Mouse (Mus musculus): Measurements from ENCODE around the gene Slc25a31. TPM values are rescaled to one million over a fixed set of nuclear protein-coding genes. Genes with fewer than 3 reads are reported as not detected.

Slc25a31 gene
- under 1 TPM in 1 of 2 experiments, not detected in 1; 0.22 TPM for total RNA-seq (2021)
- long read RNA-seq, experiment 1, partial matches to known transcripts = 1 of 1 reads
- long read RNA-seq, experiment 1, other reads (novel, unspliced or antisense) = 0 of 1 reads
- long read RNA-seq, experiment 2 = 0 reads

DNA sequence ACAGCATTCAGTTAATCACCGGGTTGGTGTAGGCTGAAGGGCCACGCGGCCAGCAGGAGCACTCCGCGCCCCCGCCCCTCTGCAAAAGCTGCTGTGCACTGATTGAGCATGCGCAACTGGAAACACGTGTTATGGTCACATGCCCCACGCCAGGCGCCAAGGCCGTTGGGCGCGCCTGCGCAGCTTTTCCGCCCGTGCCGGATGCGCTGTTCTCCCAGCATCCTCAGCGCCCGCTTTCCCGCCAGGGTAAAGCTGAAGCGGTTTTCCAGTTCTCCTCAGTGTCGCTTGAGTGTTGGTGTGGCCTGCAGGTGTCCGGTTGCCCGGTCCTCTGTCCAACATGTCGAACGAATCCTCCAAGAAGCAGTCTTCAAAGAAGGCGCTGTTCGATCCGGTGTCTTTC is at the start of gene Slc25a31:
Gene Slc25a31, plus strand, starts transcription at position 201 of the 400 bp plus-strand sequence.
- DNase-seq (ENCODE audit: low spot score in 2 of 2) = no peak
- TF ChIP-seq CTCF (conservative IDR thresholded peaks at IDR 0.05) = no peak
- H3K27ac ChIP-seq = no peak within 1 kb of the TSS
- no peak within 1 kb of the TSS for H3K4me3 ChIP-seq

DNA sequence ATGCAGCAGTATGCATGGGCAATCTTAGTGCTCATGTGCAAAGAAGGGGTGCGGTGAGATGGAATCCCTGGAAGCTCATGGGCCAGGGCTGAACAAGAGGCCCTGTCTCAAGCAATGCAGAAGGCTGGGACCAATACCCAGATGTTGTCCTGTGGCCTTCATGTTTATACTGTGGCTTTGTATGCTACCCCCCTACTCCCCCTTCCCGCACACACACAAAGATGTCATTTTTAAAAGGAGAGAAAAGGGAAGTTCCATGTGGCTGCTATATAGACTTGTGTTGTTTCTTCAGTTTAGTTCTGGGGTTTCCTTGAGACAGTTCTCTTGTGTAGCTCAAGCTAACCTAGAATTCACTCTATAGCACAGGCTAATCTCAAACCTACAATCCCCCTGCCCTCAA is 48.4 kb upstream of the Slc25a31 start:
- H3K4me3 ChIP-seq = no peak overlapping the region
- no peak overlapping the region for H3K27ac ChIP-seq
- DNase-seq (ENCODE audit: low spot score in 2 of 2) = no peak
- TF ChIP-seq CTCF (conservative IDR thresholded peaks at IDR 0.05) = no peak

DNA sequence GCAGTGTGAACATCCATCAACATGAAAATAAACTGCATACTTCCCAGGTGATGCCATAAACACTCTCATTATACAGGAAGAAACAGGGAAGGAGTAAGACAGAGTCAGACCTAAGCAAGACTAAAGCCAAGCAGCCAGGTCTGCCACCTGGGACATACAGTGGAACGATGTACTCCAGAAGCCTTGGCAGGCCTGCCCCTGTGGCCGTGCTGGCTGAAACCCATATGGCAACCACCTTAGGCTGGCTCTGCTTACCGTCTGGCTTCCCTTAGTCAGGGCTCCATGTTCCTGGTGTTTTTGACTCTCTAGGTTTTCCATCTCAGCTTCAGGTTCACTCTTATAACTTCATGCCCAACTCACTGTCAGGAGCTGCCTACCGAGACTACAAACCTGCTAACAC is 42.5 kb upstream of the Slc25a31 start:
- no peak for TF ChIP-seq CTCF (conservative IDR thresholded peaks at IDR 0.05)
- H3K4me3 ChIP-seq = no peak overlapping the region
- DNase-seq (ENCODE audit: low spot score in 2 of 2) = no peak
- H3K27ac ChIP-seq = no peak overlapping the region

- Histone ChIP-seq H3K27ac (no peak overlapping the region; the same call in 1 of the 2 replicates), H3K4me3 (no peak overlapping the region)
- TF ChIP-seq CTCF (conservative IDR thresholded peaks at IDR 0.05) = no peak
- DNase-seq (ENCODE audit: low spot score in 2 of 2) = peak; percentile 48 to 54
Observed at GRCm38 (mm10) chr3:40666861-40667719, 41.6 kb upstream of the Slc25a31 start.

- H3K4me3 ChIP-seq = no peak overlapping the region
- DNase-seq (ENCODE audit: low spot score in 2 of 2) = no peak
- no peak overlapping the region for H3K27ac ChIP-seq
- no peak for TF ChIP-seq CTCF (conservative IDR thresholded peaks at IDR 0.05)
Observed at GRCm38 (mm10) chr3:40668889-40669288, 39.8 kb upstream of the Slc25a31 start.

DNA sequence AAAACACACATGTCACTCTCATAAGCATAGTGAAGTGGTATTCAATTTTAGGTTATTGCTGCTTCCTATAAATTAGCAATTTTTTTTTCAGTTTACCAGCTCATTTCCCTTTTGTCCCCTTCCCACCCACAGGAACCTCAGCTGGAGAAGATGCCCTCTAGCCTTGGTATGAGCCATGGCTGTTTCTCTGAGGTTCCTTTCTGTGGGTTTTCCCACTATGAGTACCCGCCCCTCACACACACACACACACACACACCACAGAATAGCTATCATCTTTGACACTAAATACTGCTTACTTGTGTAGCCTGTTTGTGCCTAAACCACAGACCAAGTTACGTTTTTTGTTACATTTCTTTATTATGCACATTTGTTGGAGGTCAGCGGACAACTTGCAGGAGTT is 39.3 kb upstream of the Slc25a31 start:
- no peak for DNase-seq (ENCODE audit: low spot score in 2 of 2)
- Histone ChIP-seq H3K4me3 (no peak overlapping the region), H3K27ac (no peak overlapping the region)
- TF ChIP-seq CTCF (conservative IDR thresholded peaks at IDR 0.05) = no peak

- TF ChIP-seq CTCF (conservative IDR thresholded peaks at IDR 0.05) = no peak
- Histone ChIP-seq H3K27ac (peak overlapping the region; percentile 41; the same call in 1 of the 2 replicates), H3K4me3 (no peak overlapping the region)
- peak in 1 of 2 experiments; percentile 25 for DNase-seq (ENCODE audit: low spot score in 2 of 2)
Observed at GRCm38 (mm10) chr3:40673515-40673914, 35.1 kb upstream of the Slc25a31 start.

DNA sequence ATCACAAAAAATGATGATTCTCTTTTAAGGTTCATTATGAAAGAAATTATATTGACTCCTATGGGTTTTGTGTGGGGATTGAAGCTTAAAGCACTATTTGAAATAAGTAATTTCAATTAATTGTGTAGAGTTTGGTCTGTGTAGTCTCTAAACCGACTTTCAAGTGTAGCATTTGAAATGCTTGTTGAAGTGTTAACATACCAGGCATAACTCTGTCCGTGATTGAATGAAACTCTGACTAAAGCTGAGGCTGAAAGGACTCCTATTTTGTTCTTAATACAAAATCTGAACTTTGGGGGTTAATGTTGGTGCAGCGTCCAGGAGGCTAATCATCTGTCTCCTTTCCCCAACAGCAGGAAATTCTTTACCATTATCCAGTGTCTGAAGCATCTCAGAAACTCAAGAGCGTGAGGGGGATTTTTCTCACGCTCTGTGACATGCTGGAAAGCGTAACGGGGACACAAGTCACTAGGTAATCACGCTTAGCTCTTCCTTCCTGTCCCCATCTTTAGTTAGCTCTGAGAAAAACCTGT is 33.7 kb upstream of the Slc25a31 start:
- no peak for TF ChIP-seq CTCF (conservative IDR thresholded peaks at IDR 0.05)
- Histone ChIP-seq H3K4me3 (no peak overlapping the region), H3K27ac (no peak overlapping the region)
- DNase-seq (ENCODE audit: low spot score in 2 of 2) = no peak

DNA sequence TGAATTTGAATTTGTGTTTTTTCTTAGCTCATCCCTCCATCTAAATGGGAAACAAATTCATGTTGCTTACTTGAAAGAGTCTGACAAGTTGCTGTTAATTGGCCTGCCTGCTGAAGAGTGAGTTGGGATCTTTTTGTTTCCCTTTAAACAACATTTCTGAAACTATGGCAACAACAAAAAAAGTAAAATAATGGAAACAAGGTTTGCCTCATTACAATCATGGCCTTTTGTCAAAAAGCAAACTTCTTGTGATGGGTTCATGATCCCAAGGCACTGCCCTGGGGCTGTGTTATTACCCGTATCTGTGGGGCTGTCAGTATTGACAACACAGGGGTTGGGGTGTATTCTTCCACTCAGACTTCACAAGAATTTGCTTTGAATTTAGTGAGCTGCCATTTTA is 29.8 kb upstream of the Slc25a31 start:
- TF ChIP-seq CTCF (conservative IDR thresholded peaks at IDR 0.05) = no peak
- no peak overlapping the region for H3K4me3 ChIP-seq
- no peak for DNase-seq (ENCODE audit: low spot score in 2 of 2)
- H3K27ac ChIP-seq = no peak overlapping the region

DNA sequence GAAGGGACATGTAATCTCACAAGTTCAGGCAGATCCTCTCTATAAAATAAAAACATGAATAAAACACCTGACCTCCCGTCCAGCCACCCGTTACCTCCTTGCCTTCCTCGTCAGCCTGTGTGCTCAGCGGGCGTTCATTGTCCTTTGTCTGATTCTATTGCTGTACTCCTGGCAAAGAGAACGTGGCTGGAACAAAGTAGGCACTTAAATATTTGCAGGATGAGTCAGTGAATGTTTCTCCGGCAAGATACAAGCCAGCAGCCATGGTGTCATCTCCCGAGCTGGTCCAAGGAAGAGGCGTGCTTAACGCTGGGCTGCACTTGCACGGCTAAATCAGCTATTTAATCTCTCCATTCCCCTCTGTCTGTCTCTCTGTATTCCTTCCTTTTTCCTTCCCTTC is 26.3 kb upstream of the Slc25a31 start:
- H3K4me3 ChIP-seq = no peak overlapping the region
- peak overlapping the region; percentile 3; the same call in 1 of the 2 replicates for H3K27ac ChIP-seq
- no peak for TF ChIP-seq CTCF (conservative IDR thresholded peaks at IDR 0.05)
- DNase-seq (ENCODE audit: low spot score in 2 of 2) = no peak

DNA sequence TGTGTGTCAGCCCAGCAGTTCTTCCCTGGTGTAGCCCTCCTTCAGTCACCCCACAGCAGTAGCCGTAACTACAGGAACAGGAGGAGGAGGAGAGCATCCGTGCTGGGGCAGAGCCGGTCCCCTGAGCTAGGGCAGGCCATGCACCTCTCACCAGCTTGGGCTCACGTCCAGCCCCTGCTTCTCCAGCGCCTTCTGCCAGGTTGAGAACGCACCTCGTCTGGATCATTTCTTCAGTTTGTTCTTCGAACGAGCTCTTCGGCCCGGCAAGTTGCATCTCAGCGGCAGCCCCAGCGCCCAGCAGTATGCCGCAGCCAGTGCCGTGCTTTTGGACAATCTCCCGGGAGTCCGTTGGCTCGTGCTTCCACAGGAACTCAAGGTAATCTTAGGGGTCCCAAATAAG is 25.5 kb upstream of the Slc25a31 start:
- DNase-seq (ENCODE audit: low spot score in 2 of 2) = no peak
- Histone ChIP-seq H3K4me3 (no peak overlapping the region; the same call in 1 of the 2 replicates), H3K27ac (peak overlapping the region; percentile 3; the same call in 1 of the 2 replicates)
- TF ChIP-seq CTCF (conservative IDR thresholded peaks at IDR 0.05) = no peak

GRCm38 (mm10) chr3:40685855-40686515 is 22.7 kb upstream of the Slc25a31 start:
- Histone ChIP-seq H3K27ac (no peak overlapping the region), H3K4me3 (no peak overlapping the region)
- DNase-seq (ENCODE audit: low spot score in 2 of 2) = no peak
- TF ChIP-seq CTCF (conservative IDR thresholded peaks at IDR 0.05) = no peak

- Histone ChIP-seq H3K4me3 (no peak overlapping the region), H3K27ac (no peak overlapping the region)
- DNase-seq (ENCODE audit: low spot score in 2 of 2) = no peak
- TF ChIP-seq CTCF (conservative IDR thresholded peaks at IDR 0.05) = no peak
Observed at GRCm38 (mm10) chr3:40686836-40687235, 21.8 kb upstream of the Slc25a31 start.

All from layer of hippocampus, adult 2 months (tissue).